In the genomic region with DNA sequence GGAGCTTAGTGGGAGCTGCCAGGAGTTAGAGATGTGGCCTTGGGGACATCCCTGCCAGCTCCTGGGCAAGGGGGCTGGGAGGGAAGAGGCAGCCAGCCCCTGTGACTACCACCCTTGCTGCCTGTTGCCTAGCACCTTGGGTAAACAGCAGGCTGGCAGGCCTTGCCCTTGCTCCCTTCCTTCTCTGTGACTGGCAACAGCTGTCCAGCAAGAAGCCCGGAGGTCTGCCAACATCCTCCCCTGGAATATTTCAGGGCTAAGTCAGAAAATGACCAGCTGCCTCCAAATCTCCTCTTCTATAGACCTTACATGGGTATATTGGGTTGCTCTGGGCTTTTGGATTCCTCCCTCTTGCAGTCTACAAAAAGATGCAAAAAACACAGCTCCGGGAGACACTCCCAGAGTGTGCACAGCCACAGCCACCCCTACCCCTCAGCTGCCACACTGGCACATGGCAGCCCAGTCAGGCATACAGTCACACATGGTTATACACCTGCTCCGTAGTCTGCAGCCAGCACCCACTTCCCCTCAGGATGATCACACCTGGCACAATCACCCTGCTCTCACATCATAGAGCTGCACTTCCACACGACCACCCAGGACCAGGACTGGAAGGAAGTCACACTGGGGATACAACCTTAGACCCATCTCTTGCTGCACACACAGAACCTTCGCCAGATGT, we compare ENCODE assay signal across 9 mouse cellular contexts. TPM values are rescaled to one million over a fixed set of nuclear protein-coding genes. Genes with fewer than 3 reads are reported as not detected.
A peak's percentile ranks its signal among the peaks of the same experiment; 100 is the strongest.
DNase-seq lines count a peak whose midpoint lies in the region; ATAC-seq lines count a peak whose summit lies in the region.
"Had no signal": no experiment of that assay in that cellular context is flagged by ENCODE, and none has a peak within 500 bp of the region (broad histone marks: within the 10 kb centered on the region; RNA-seq: fewer than 3 reads in every experiment).

No protein-coding gene starts in this region.

- H3K4me1 ChIP-seq in forebrain, embryonic 14.5 days (ENCODE audit: control insufficient read depth, insufficient read depth, low read length) = peaks cover 15% of the 10 kb centered on the region
- peaks cover 9% of the 10 kb centered on the region for H3K4me1 ChIP-seq in hindbrain, embryonic 14.5 days (replicated peaks; ENCODE audit: control insufficient read depth, insufficient read depth, low read length)
- H3K4me1 ChIP-seq in neural tube, embryonic 12.5 days = peaks cover 13% of the 10 kb centered on the region

- peaks cover 16% of the 10 kb centered on the region; the same call in 1 of the 2 replicates for H3K27me3 ChIP-seq in forebrain, embryonic 14.5 days (replicated peaks; ENCODE audit: control insufficient read depth, insufficient read depth, low read length)
- H3K27me3 ChIP-seq in hindbrain, embryonic 14.5 days (ENCODE audit: control insufficient read depth, insufficient read depth, low read length) = 0 out of 2 replicates have a peak, but pooled peaks cover 17% of the 10 kb centered on the region
- peaks cover 22% of the 10 kb centered on the region for H3K27me3 ChIP-seq in neural tube, embryonic 12.5 days (replicated peaks)

- ATAC-seq in forebrain, embryonic 14.5 days = 0 out of 2 replicates have a peak, but pooled peaks have one; percentile 20
- ATAC-seq in hindbrain, embryonic 14.5 days (ENCODE audit: low FRiP score) = no peak
- ATAC-seq in neural tube, embryonic 12.5 days (ENCODE audit: low FRiP score, low read depth) = peak; percentile 44; the same call in 1 of the 2 replicates
- ATAC-seq in cerebellum, adult (ENCODE audit: insufficient number of reproducible peaks, low FRiP score, low TSS enrichment) = no peak

- 0 out of 2 replicates have a peak overlapping the region, but pooled peaks have one; percentile 61 for H3K9ac ChIP-seq in forebrain, embryonic 14.5 days (ENCODE audit: low read length)
- no peak overlapping the region for H3K9ac ChIP-seq in hindbrain, embryonic 14.5 days
- H3K9ac ChIP-seq in neural tube, embryonic 12.5 days = 0 out of 2 replicates have a peak overlapping the region, but pooled peaks have one; percentile 57

- H3K4me2 ChIP-seq in forebrain, embryonic 14.5 days (ENCODE audit: low read length) = peak overlapping the region; percentile 93
- peak overlapping the region; percentile 92 for H3K4me2 ChIP-seq in hindbrain, embryonic 14.5 days (replicated peaks)
- peak overlapping the region; percentile 97 for H3K4me2 ChIP-seq in neural tube, embryonic 12.5 days (replicated peaks)

- H3K36me3 ChIP-seq in forebrain, embryonic 14.5 days (ENCODE audit: control insufficient read depth, insufficient read depth, low read length) = no peaks in the 10 kb centered on the region
- H3K36me3 ChIP-seq in hindbrain, embryonic 14.5 days (replicated peaks; ENCODE audit: control insufficient read depth, insufficient read depth) = no peaks in the 10 kb centered on the region
- no peaks in the 10 kb centered on the region for H3K36me3 ChIP-seq in neural tube, embryonic 12.5 days

- no peaks in the 10 kb centered on the region for H3K9me3 ChIP-seq in forebrain, embryonic 14.5 days (replicated peaks; ENCODE audit: control insufficient read depth, low read length)
- no peaks in the 10 kb centered on the region for H3K9me3 ChIP-seq in hindbrain, embryonic 14.5 days (ENCODE audit: control insufficient read depth, low read length)
- no peaks in the 10 kb centered on the region for H3K9me3 ChIP-seq in neural tube, embryonic 12.5 days

- DNase-seq in heart, adult 11 months = peak; percentile 95
- no peak for DNase-seq in heart, adult 8-10 months (ENCODE audit: low spot score)
- no peak for DNase-seq in forebrain, embryonic 14.5 days (ENCODE audit: low spot score)
- no peak for DNase-seq in hindbrain, embryonic 14.5 days (ENCODE audit: low spot score)
- no peak for DNase-seq in ovary, postnatal 10 days (ENCODE audit: low spot score)
- no peak for DNase-seq in thymus, postnatal 36 days

- no peak overlapping the region for H3K27ac ChIP-seq in forebrain, embryonic 14.5 days (ENCODE audit: low read depth, low read length)
- no peak overlapping the region for H3K27ac ChIP-seq in hindbrain, embryonic 14.5 days
- H3K27ac ChIP-seq in neural tube, embryonic 12.5 days = no peak overlapping the region

- 0 out of 2 replicates have a peak overlapping the region, but pooled peaks have one; percentile 41 for H3K4me3 ChIP-seq in forebrain, embryonic 14.5 days (ENCODE audit: low read depth, low read length)
- no peak overlapping the region for H3K4me3 ChIP-seq in hindbrain, embryonic 14.5 days (replicated peaks; ENCODE audit: low read length)
- peak overlapping the region; percentile 45; the same call in 1 of the 2 replicates for H3K4me3 ChIP-seq in neural tube, embryonic 12.5 days
- H3K4me3 ChIP-seq: erythroblast, embryonic 14.5 days had no signal

- WGBS in forebrain, embryonic 14.5 days = 65% methylated on average over 5 of the region's 5 CpGs
- 60% methylated on average over 5 of the region's 5 CpGs for WGBS in hindbrain, embryonic 14.5 days
- WGBS in neural tube, embryonic 12.5 days = 72% methylated on average over 5 of the region's 5 CpGs

RNA-seq across cellular contexts. Expression of a gene that starts 1.3 kb away (rescaled TPM):
- total RNA-seq in heart, adult 8-10 months (2022) = 10 to 100 TPM; 19.5 to 31.7 (median 25.4) TPM
- polyA plus RNA-seq in forebrain, embryonic 14.5 days (2014; fragmentation: Nextera tagmentation; extraction: Ambion mirVana) = 0.14 and 0.24 TPM in 2 replicates
- 1.2 and 2.2 TPM in 2 replicates for polyA plus RNA-seq in hindbrain, embryonic 14.5 days (2014; fragmentation: Nextera tagmentation; extraction: Ambion mirVana)
- polyA plus RNA-seq in neural tube, embryonic 12.5 days (2016; fragmentation: Nextera tagmentation; extraction: Ambion mirVana) = 1.7 and 1.9 TPM in 2 replicates
- polyA plus RNA-seq: erythroblast, embryonic 14.5 days had no signal

RNA-seq across cellular contexts. Expression of a gene that starts 24.9 kb away (rescaled TPM):
- 1 to 10 TPM; 2.8 to 4.0 (median 3.2) TPM for total RNA-seq in heart, adult 8-10 months (2022)
- 3.6 and 4.2 TPM in 2 replicates for polyA plus RNA-seq in forebrain, embryonic 14.5 days (2014; fragmentation: Nextera tagmentation; extraction: Ambion mirVana)
- polyA plus RNA-seq in hindbrain, embryonic 14.5 days (2014; fragmentation: Nextera tagmentation; extraction: Ambion mirVana) = 5.8 and 7.0 TPM in 2 replicates
- 4.0 and 4.6 TPM in 2 replicates for polyA plus RNA-seq in neural tube, embryonic 12.5 days (2016; fragmentation: Nextera tagmentation; extraction: Ambion mirVana)

RNA-seq across cellular contexts. Expression of a gene that starts 49.0 kb away (rescaled TPM):
- total RNA-seq in heart, adult 8-10 months (2022) = 10 to 100 TPM; 57.2 to 73.7 (median 65.6) TPM
- polyA plus RNA-seq in forebrain, embryonic 14.5 days (2014; fragmentation: Nextera tagmentation; extraction: Ambion mirVana) = 428 and 447 TPM in 2 replicates
- polyA plus RNA-seq in hindbrain, embryonic 14.5 days (2014; fragmentation: Nextera tagmentation; extraction: Ambion mirVana) = 251 and 261 TPM in 2 replicates
- polyA plus RNA-seq in neural tube, embryonic 12.5 days (2016; fragmentation: Nextera tagmentation; extraction: Ambion mirVana) = 451 and 469 TPM in 2 replicates

RNA-seq across cellular contexts. Expression of a gene that starts 49.4 kb away (rescaled TPM):
- 10 to 100 TPM; 20.6 to 30.7 (median 27.4) TPM for total RNA-seq in heart, adult 8-10 months (2022)
- 27.7 and 37.1 TPM in 2 replicates for polyA plus RNA-seq in forebrain, embryonic 14.5 days (2014; fragmentation: Nextera tagmentation; extraction: Ambion mirVana)
- polyA plus RNA-seq in hindbrain, embryonic 14.5 days (2014; fragmentation: Nextera tagmentation; extraction: Ambion mirVana) = 17.7 and 23.7 TPM in 2 replicates
- 34.2 and 38.0 TPM in 2 replicates for polyA plus RNA-seq in neural tube, embryonic 12.5 days (2016; fragmentation: Nextera tagmentation; extraction: Ambion mirVana)

Comparison
In these comparisons a context has a peak if more than half of its experiments do, and no peak if none do; other contexts are left out.
1. ATAC-seq: peak in forebrain, embryonic 14.5 days (single experiment) and neural tube, embryonic 12.5 days (single experiment); none in hindbrain, embryonic 14.5 days (single experiment) and cerebellum, adult (single experiment).
2. Peak in every context shown above with its lines, with median percentiles within 50 percentile points of each other: H3K4me2 ChIP-seq.